Mouse (Mus musculus): Measurements from ENCODE around the gene Prss47.

Gene Prss47

DNA sequence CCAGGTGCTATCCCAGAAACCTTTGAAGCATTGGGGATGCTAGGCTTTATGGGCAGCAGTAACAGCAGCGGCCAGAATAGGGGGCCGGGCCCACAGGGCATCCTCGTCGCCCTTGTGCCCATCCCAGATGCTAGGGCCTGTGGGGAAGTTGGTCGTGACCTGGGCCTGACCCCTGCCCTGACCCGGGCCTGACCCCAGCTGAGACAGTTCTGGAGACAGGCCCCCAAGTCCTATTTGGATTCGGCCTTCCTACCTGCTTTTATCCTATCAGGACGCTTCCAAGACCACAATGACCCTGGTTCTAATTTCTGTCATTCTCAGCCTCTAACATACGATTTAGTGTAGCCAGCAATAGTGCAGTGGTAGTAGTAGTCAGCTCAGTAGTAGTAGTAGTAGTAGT, at the start of gene Prss47:
Gene Prss47 (minus strand): TSS at position 101 of the 400 bp plus-strand sequence.
- no peak for DNase-seq (ENCODE audit: low read depth)

DNA sequence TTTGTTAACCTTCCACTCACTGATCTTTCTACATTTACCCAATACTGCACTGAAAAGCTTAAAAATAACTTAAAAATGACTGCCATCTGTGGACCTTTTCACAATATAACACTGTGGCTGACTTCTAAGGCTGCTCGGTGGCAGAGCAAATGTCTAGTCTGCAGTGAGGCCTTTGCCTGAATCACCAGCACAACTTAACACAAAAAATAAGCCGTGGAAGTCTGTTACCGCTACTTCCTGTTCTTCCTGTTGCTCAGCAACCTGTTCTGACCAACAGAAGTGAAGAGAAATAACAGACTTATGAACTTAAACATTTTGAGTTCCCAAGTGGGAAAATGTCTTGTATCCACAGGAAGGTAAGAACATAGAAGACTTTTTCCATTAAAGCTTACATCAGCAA, 48.7 kb upstream of the Prss47 start:
- DNase-seq (ENCODE audit: low read depth), result peak; percentile 20

DNA sequence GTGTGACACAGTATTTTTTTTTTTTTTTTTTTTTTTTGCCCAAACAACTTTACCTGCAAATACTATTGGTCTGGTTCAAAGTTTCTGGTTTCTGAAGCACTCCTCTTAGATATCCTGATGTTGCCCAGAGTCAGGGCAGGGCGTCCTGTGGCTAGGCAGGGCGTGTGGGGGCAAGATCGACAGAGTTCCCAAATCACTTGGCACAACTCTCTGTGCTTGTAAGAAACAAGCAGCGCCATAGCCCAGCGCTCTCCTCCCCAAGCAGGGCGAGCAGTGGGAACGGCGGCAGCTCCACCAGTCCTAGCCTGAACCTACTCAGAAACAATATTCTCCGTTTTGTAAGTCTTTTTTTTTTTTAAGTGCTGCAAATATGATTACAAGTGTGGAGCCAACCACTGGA, 48.1 kb upstream of the Prss47 start:
- no peak for DNase-seq (ENCODE audit: low read depth)

DNA sequence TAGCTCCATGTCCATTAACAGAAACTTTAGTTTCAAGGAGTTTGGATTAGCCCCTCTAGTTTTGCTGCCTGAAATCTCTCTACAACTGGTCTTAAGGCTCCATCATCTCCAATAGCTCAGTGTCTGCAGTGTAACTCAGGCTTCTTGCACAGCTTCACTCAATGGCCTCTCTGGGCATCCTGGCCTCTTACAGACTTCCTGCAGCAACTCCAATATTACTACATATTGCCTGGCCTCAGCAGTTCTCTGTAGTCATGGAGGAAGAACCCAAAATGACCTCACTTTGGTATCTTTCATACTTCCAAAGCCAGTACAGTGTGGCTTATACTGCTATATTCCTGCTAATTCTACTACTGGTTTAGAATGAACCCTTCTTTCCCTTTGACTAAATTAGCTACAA, 44.5 kb upstream of the Prss47 start:
- DNase-seq (ENCODE audit: low read depth), result no peak

DNA sequence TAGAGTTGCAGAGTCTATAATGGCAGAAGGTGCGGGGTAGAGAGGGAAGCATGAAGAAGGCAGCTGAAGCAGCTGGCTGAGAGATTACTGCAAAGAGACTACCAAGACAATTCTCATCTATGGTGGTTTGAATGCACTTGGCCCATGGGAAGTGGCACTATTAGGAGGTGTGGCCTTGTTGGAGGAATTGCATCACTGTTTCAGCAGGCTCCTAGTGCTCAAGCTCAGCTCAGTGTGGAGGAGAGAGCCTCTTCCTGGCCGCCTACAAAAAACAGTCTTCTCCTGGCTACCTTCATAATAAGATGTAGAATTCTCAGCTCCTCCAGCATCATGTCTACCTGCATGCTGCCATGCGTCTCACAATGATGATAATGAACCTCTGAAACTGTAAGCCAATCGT, 43.4 kb upstream of the Prss47 start:
- no peak for DNase-seq (ENCODE audit: low read depth)

DNA sequence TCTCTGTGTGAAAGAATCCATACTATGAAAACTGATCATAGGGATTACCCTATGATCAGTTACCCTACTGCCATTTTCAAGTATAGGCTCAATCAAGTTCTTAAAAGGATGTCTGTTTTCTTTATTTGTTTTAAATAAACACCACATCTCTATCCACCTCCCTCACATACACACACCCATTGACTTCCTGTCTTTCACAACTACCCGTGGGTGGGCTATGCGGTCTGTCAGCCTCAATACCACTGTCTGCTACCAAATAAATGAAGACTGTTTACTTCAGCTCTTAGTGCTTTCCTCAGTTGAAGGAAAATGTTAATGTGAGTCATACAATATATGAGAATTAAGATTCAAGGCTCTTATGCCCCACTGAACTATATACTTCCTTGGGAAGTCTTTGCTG, 17.4 kb upstream of the Prss47 start:
- peak; percentile 26 for DNase-seq (ENCODE audit: low read depth)

DNA sequence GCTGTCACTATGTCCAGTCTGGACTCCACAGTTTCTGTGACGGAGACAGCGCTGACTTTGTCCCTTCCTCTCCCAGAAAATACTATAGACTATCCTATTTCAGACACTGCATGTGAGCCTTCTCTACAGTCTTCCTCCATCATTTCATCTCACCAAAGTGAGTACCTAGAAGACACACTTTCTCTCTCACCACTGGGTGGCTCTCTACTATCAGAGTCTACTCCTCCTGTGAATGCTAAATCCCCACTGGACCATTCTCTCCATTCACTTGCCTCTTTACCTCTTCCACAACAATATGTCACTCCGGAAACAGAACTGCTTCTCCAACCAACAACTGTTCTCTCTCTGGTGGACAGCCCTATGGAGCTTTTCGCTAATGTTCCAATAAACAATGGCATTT, 17.5 kb downstream of the Prss47 start:
- peak; percentile 50 for DNase-seq (ENCODE audit: low read depth)

DNA sequence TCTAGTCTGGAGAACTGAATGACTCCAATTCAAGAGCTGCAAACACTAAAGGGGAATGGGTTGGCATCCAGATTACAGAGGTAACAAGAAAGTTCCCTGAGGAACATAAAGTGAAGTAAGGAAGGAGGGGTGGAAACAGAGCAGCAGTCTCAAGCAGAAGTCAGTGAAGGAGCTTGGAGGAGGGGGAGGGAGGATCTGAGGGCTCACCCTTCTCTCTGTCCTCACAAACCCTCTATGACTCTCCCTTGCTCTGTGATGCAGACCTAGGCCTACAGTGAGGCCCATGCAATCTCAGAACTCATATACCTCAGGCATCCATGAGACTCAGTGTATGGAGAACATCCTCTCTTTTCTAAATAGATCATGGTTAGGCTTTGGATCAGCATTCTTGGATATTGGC, 19.8 kb downstream of the Prss47 start, which contains the start of gene Spata31d1c:
Gene Spata31d1c (plus strand): TSS at position 301 of the 400 bp plus-strand sequence.
- no peak for DNase-seq (ENCODE audit: low read depth)

DNA sequence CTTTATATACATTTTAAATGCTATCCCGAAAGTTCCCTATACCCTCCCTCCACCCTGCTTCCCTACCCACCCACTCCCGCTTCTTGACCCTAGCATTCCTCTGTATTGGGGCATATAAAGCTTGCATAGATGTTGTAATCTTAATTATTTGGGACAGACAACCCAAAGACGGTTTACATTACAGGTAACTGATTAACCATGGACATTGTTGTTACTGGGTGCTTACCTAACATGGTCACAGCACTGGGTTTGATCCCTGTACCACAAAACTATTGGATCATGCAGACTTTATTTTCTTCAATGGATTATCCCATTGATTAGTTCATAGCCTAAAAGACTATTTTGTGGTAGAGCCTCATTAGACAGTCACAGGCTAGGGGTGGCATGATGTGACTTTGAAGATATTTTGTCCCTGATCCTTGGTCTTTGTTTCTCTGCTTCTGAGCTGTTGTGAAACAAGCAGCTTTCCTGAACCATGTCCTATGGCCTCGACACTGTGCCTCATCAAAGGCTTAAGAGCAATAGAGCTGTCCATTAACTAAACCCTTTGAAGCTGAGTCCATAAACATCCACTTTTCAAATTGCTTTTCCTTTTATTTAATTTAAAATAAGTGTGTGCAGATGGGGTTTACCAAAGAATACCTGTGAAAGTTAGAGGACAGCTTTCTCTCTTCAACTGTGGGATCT, 41.4 kb downstream of the Prss47 start:
- DNase-seq (ENCODE audit: low read depth), result no peak

DNA sequence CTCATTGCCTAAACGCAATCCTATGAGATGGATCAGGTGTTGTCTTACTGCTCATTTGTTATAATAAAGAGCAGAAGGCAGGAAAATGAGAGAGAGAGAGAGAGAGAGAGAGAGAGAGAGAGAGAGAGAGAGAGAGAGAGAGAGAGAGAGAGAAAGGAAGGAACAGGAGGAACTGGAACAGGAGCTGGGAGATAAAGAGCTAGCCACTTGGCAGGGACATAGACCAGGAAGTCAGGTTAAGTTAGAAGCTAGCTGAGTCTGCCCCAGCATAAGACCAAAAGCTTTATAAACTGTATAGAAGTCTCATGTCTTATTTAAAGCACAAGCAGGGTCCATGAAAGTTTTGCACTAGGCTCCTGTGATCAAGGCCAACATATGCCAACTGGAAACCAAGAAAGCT, 44.6 kb downstream of the Prss47 start:
- DNase-seq (ENCODE audit: low read depth), result no peak

DNA sequence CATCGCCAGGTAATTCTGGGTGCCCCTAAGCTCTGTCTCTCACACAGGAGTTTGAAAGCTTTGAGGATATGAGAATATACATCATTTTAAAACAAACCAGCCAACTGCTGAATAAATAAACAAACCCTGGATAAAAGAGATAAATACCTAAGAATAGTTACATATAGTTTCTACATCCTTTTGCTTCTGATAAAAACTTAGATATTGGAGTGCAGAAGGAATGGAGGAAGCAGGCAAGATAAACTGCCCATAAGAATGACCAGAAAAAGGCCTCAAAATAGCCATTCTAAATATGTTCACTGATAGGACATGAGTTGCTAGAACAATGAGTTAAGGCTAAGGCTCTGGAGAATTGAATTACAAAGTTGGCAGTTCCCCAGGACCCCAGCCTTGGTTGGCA, 45.8 kb downstream of the Prss47 start:
- no peak for DNase-seq (ENCODE audit: low read depth)

DNA sequence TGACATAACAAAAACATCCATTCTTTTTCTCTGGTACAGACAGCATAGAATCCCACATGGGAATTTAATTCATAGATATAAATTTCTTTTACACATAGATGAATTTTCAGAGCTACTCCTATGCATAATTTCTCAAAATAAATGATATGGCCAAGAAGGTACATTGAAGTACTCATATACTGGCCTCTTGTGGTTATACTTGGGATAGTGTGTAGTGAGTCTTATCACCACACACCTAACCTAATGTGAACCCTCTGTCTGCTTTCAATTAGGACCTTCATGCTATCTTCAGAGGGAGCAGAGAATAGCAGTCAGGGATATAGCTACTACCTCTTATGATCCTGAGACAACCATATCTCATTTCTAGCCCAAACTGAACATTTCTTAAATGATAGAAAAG, 47.1 kb downstream of the Prss47 start:
- peak; percentile 25 for DNase-seq (ENCODE audit: low read depth)

Measured in 416B (cell line).